Mouse (Mus musculus) cortical plate, adult 2 months (tissue): ENCODE results near the gene Il18rap.

ENCODE experiments used
- CTCF ChIP-seq: fragments of 200-500 bp; IDR thresholded peaks from 2 replicates; pipeline ENCODE4 v1.5.1; 2011; ENCODE audit warnings: mild to moderate bottlenecking, control low read depth, low read length; ENCODE audit not compliant: insufficient read depth; ENCODE audit errors: extremely low read depth
- POLR2A ChIP-seq: fragments of 200-500 bp; IDR thresholded peaks from 2 replicates; pipeline ENCODE4 v1.6.1; 2011; ENCODE audit warnings: mild to moderate bottlenecking, low read length, control low read depth; ENCODE audit not compliant: insufficient read depth; ENCODE audit errors: extremely low read depth

GRCm38 (mm10) chr1:40547064-40547572, 32.0 kb downstream of the Il18rap start:
- no peak for TF ChIP-seq CTCF
- TF ChIP-seq POLR2A = no peak
